Mouse (Mus musculus) E14TG2a.4 (cell line): Measurements from ENCODE around the gene Tada1.

ENCODE experiments used
- CTCF ChIP-seq: conservative IDR thresholded peaks from 2 replicates; pipeline ENCODE4 v1.5.1; 2014; ENCODE audit warnings: low read length
- NANOG ChIP-seq: IDR thresholded peaks from 2 replicates; pipeline ENCODE4 v1.6.1; 2014; ENCODE audit warnings: borderline replicate concordance, low read length, mixed read lengths
- POU5F1 ChIP-seq: IDR thresholded peaks from 2 replicates; pipeline ENCODE4 v1.6.1; 2014; ENCODE audit warnings: low read length, borderline replicate concordance

DNA sequence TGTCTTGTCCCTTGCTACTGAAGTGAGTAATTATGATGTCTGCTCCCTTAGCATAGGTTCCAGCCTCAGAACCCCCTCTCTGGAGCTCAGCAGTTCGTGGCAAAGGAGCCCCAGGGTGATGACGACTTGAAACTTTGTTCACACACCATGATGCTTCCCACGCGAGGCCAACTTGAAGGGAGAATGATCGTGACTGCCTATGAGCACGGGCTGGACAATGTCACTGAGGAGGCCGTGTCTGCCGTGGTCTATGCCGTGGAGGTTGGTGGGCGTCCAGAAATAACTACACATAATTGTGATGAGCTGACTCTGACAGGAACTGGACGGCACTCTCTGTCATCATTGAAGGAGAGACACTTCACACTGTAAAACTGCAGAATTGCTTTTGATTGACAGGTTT is 9.6 kb downstream of the Tada1 start:
- no peak for TF ChIP-seq CTCF
- TF ChIP-seq NANOG: no peak
- no peak for TF ChIP-seq POU5F1
